Mouse (Mus musculus) kidney, adult 2 months (tissue): ENCODE data around the gene Nmb.

Experiments used
- CTCF ChIP-seq: fragments of 200-500 bp; conservative IDR thresholded peaks from 2 replicates; pipeline ENCODE4 v1.5.1; 2011; ENCODE audit warnings: low read depth, mild to moderate bottlenecking, control low read depth, low read length, moderate library complexity, mixed read lengths; ENCODE audit not compliant: insufficient read depth, insufficient read length
- POLR2A ChIP-seq: fragments of 200-500 bp; IDR thresholded peaks from one replicate; pipeline ENCODE4 v1.6.1; 2011; ENCODE audit warnings: low read depth, low read length, control low read depth

GRCm38 (mm10) chr7:80860227-80860626 is 44.6 kb downstream of the Nmb start:
- TF ChIP-seq CTCF: no peak
- no peak for TF ChIP-seq POLR2A
